Mouse (Mus musculus): Measurements from ENCODE around the gene Sspn.

DNA sequence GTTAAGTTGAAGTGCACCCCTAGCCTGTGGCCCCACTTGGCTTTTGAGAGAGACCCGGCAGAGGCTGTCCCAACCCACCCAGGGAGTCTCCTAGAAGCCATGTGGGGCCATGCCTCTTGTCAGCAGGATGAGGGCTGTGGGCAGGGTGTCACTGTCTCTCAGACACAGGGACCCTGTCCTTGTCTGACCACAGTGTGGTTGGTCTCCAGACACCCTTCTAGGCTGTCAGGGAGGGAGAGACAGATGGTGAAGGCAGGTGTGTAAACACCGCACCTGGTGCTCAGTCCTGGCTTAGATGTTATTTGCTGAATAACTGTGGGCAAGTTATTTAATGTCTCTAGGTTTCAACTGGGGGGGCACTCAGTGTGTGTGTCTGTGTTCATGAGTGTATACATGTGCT is 4.5 kb downstream of the Sspn start:
- no peak for TF ChIP-seq TAL1 (IDR thresholded peaks at IDR 0.05; ENCODE audit: low read length)
- no peak for TF ChIP-seq GATA1 (IDR thresholded peaks at IDR 0.05; ENCODE audit: low read length)
